Mouse (Mus musculus) embryonic facial prominence, embryonic 12.5 days (tissue): ENCODE results near the gene Fam50a. TPM values are rescaled to one million over a fixed set of nuclear protein-coding genes. Genes with fewer than 3 reads are reported as not detected.

ENCODE experiments used
- ATAC-seq: fragments of 200-750 bp; cut with Nextera tagmentation; 2 replicates; pipeline ENCODE4 v1.8.0; 2017; ENCODE audit not compliant: insufficient number of reproducible peaks, insufficient read depth, low FRiP score, low TSS enrichment
- H3K27ac ChIP-seq: fragments of 300-500 bp; sonication (generic); 2 replicates; pipeline ENCODE4 v1.5.1; 2016; ENCODE audit warnings: mild to moderate bottlenecking
- H3K27me3 ChIP-seq: fragments of 300-500 bp; sonication (generic); 2 replicates; pipeline ENCODE4 v1.6.1; 2016; ENCODE audit warnings: mild to moderate bottlenecking, moderate library complexity
- H3K36me3 ChIP-seq: fragments of 300-500 bp; sonication (generic); 2 replicates; pipeline ENCODE4 v1.6.1; 2016; ENCODE audit warnings: mild to moderate bottlenecking
- H3K4me1 ChIP-seq: fragments of 300-500 bp; sonication (generic); 2 replicates; pipeline ENCODE4 v1.6.1; 2016
- H3K4me2 ChIP-seq: fragments of 300-500 bp; sonication (generic); replicated peaks from 2 replicates; pipeline ENCODE4 v1.6.1; 2016; ENCODE audit warnings: mild to moderate bottlenecking, moderate library complexity
- H3K4me3 ChIP-seq: fragments of 300-500 bp; sonication (generic); 2 replicates; pipeline ENCODE4 v1.5.1; 2016; ENCODE audit warnings: mild to moderate bottlenecking
- H3K9ac ChIP-seq: fragments of 300-500 bp; sonication (generic); 2 replicates; pipeline ENCODE4 v1.6.1; 2016; ENCODE audit warnings: mild to moderate bottlenecking, moderate library complexity
- H3K9me3 ChIP-seq: fragments of 300-500 bp; sonication (generic); 2 replicates; pipeline ENCODE4 v1.6.1; 2016; ENCODE audit warnings: mild to moderate bottlenecking, moderate library complexity
- WGBS: fragments of 180-500 bp; shearing (Covaris S2); methylation state at CpG from one replicate; pipeline ENCODE4 v1.1.7; 2016; 5-methylcytosine and 5-hydroxymethylcytosine counted together
- polyA plus RNA-seq: library from polyadenylated mRNA; unstranded; fragments of >200 nt; fragmentation: Nextera tagmentation; extraction: Ambion mirVana; gene quantifications from 2 replicates; pipeline ENCODE4 v1.2.1, GENCODE M21; 2016

Fam50a gene
- 66.3 and 68.5 TPM in 2 replicates for polyA plus RNA-seq

DNA sequence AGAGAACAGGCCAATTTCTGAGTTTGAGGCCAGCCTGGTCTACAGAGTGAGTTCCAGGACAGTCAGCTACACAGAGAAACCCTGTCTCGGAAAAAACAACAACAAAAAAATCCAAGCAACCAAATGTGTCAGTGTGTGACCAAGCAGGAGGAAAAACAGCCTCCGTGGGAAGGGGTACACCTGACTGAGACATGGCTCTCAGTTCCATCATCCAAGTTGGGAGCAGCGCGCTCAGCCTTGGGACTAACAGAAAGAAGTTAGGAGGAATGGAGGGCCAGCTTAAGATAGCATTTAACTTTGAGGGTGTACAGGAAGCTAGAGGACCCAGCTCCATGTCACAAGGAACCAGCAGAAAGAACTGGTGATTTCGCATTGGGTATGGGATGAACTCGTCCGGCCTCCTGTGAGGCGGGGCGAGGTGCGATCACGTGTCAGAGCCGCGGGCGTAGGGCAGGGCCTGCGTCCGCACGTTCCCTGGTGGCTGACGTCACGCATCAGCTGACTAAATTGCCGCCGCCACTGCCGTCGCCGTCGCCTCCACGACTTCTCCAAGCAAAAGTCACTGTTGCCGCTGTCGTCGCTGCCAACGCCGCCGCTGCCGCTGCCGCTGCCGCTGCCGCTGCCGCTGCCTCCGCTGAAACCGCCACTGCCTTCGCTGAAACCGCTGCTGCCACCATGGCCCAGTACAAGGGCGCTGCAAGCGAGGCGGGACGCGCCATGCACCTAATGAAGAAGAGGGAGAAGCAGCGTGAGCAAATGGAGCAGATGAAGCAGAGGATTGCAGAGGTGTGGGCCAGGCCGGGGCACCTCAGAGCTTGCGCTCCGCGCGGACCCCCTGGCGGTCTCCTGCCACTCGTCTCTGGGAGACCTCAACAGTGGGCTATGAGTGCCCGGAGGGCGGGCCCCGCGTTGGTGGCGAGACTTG lies at the start of gene Fam50a:
Gene Fam50a, plus strand, starts transcription at position 494 of the 925 bp plus-strand sequence.
- Histone ChIP-seq H3K9me3 (no peaks in the 10 kb centered on the region), H3K4me3 (peak within 1 kb of the TSS; percentile 66), H3K27me3 (no peaks in the 10 kb centered on the region), H3K9ac (peak within 1 kb of the TSS; percentile 74), H3K36me3 (peaks cover 20% of the 10 kb centered on the region), H3K4me1 (no peaks in the 10 kb centered on the region), H3K4me2 (peak within 1 kb of the TSS; percentile 65), H3K27ac (peak within 1 kb of the TSS; percentile 80)
- 20% methylated on average over 59 of the region's 59 CpGs for WGBS
- peak; percentile 94 for ATAC-seq

DNA sequence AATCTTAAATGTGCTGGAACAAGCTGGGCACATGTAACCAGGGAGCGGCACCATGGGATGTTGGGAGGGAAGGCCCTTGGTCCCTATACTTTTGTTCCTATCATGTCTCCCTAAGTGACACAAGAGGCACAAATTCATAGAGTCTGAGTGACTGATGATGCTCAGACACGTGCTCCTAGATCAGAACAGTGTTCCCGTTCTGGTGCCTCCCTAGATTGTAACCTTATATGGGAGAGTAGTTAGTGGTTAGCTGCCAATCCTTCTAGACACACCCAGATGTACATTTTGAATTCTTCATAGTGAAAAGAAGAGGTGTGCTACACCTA lies 43.1 kb upstream of the Fam50a start:
- no peaks in the 10 kb centered on the region for H3K27me3 ChIP-seq
- peak overlapping the region; percentile 33 for H3K9ac ChIP-seq
- peak; percentile 13; the same call in 1 of the 2 replicates for ATAC-seq
- H3K27ac ChIP-seq = peak overlapping the region; percentile 92
- peak overlapping the region; percentile 60 for H3K4me3 ChIP-seq
- 23% methylated on average over 3 of the region's 3 CpGs for whole genome bisulfite sequencing
- H3K9me3 ChIP-seq = no peaks in the 10 kb centered on the region
- H3K4me1 ChIP-seq = no peaks in the 10 kb centered on the region
- H3K36me3 ChIP-seq = 0 out of 2 replicates have a peak, but pooled peaks cover 4% of the 10 kb centered on the region
- H3K4me2 ChIP-seq = peak overlapping the region; percentile 44

DNA sequence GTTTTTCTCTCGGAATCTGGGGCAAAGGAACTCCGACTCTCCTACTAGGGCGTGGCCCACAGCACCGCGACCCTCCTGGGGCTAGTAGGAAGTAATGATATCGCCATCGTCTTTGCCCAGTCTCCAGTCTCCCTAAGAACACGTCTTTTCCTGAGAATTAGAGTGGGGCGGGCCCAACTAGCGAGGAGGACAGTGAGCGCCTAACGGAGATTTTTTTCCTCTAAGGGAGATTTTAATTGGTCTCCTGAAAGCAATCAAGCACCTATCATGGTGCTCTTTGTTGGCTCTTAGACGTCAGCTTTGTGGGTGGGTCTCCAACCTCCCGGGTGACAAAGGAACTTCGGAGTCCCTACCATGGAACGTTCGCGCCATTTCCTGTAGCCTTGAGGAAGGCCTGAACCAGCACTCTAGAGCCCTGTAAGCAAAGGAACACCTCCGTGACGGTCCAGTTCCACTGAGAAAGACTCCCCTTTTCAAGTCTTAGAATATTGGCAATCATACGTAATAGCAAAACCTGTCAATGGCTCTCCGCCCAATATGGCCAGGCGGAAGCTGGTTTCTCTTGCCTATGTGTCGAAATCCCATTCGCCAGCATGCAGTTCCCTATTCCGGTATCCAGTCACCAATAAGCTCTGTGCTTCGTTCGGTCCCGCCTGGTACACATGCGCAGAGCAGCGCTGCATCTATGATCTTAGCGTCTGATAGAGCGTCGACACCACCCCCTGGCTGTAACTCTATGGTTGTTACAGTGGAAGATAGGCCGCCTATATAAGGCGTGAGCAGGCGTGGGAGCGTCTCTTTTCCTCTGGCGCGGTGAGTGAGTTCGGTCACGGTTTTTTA lies 42.6 kb upstream of the Fam50a start, which contains the start of gene Rpl10:
Gene Rpl10, plus strand, starts transcription at position 751 of the 840 bp plus-strand sequence.
- peak within 1 kb of the TSS; percentile 54 for H3K4me2 ChIP-seq
- 0 out of 2 replicates have a peak, but pooled peaks cover 4% of the 10 kb centered on the region for H3K36me3 ChIP-seq
- no peaks in the 10 kb centered on the region for H3K9me3 ChIP-seq
- no peaks in the 10 kb centered on the region for H3K27me3 ChIP-seq
- no peaks in the 10 kb centered on the region for H3K4me1 ChIP-seq
- 19% methylated on average over 42 of the region's 42 CpGs for WGBS
- peak within 1 kb of the TSS; percentile 60 for H3K4me3 ChIP-seq
- peak; percentile 96 for ATAC-seq
- H3K27ac ChIP-seq = peak within 1 kb of the TSS; percentile 92
- H3K9ac ChIP-seq = peak within 1 kb of the TSS; percentile 70

GRCm38 (mm10) chrX:74270902-74271551 lies 41.8 kb upstream of the Fam50a start:
- Histone ChIP-seq H3K4me2 (peak overlapping the region; percentile 54), H3K4me1 (no peaks in the 10 kb centered on the region), H3K9ac (peak overlapping the region; percentile 70), H3K36me3 (0 out of 2 replicates have a peak, but pooled peaks cover 4% of the 10 kb centered on the region), H3K9me3 (no peaks in the 10 kb centered on the region), H3K27me3 (no peaks in the 10 kb centered on the region), H3K27ac (peak overlapping the region; percentile 60), H3K4me3 (peak overlapping the region; percentile 60)
- ATAC-seq = no peak
- WGBS = 14% methylated on average over 27 of the region's 27 CpGs

DNA sequence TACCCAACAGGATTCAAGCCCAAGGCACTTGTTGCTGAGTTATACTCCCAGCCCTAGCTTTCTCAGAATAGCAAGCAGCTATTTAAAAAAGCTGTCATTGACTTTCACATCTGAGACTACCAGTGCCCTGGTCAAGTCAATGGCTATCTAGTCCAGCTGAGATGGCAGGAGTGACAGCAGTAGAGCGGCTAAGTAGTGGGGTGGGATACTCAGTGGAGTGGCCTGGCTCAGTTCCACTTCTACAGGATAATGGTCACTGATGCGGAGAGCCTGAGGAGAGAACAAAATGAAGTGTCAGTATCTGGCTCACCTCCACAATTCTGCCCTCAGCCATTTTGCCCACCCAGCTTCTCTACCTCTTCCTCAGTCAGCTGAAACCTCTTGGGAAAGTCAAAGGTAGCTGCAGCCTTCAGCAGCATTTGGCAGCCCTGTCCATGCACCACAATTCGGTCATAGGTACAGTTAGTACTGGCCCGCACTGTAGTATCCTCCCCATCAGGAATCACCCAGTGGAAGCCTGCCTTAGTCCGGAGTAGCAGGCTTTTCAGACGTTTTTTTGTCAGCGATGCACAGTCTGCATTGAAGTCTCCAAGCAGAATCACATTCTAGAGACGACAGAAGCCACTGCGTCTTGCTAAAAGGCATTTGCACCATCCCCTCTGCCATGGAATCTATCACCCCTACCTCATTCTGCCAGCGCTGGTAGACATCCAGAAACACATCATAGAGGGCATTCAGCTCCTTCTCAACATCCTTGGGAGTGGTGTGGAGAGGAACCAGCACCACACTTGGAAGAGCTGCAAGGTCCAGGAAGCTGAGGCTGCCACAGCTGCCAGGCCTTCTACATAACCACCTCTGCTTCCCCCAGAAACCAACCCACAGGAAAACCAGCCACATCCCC lies 39.2 kb upstream of the Fam50a start:
- Histone ChIP-seq H3K4me3 (no peak overlapping the region), H3K27me3 (no peaks in the 10 kb centered on the region), H3K4me1 (no peaks in the 10 kb centered on the region), H3K4me2 (no peak overlapping the region), H3K9me3 (no peaks in the 10 kb centered on the region), H3K36me3 (0 out of 2 replicates have a peak, but pooled peaks cover 4% of the 10 kb centered on the region), H3K9ac (no peak overlapping the region), H3K27ac (0 out of 2 replicates have a peak overlapping the region, but pooled peaks have one; percentile 1)
- 25% methylated on average over 10 of the region's 10 CpGs for WGBS
- ATAC-seq = no peak

GRCm38 (mm10) chrX:74277916-74278315 lies 34.9 kb upstream of the Fam50a start:
- Histone ChIP-seq H3K36me3 (0 out of 2 replicates have a peak, but pooled peaks cover 4% of the 10 kb centered on the region), H3K4me1 (no peaks in the 10 kb centered on the region), H3K27me3 (no peaks in the 10 kb centered on the region), H3K4me3 (no peak overlapping the region), H3K4me2 (no peak overlapping the region), H3K9ac (no peak overlapping the region), H3K27ac (no peak overlapping the region), H3K9me3 (no peaks in the 10 kb centered on the region)
- no peak for ATAC-seq
- 71% methylated on average over 8 of the region's 8 CpGs for WGBS

- no peaks in the 10 kb centered on the region for H3K36me3 ChIP-seq
- ATAC-seq = no peak
- 15% methylated on average over 12 of the region's 14 CpGs for WGBS
Observed at GRCm38 (mm10) chrX:74281041-74281731, 31.6 kb upstream of the Fam50a start.

GRCm38 (mm10) chrX:74281732-74282394 lies 31.0 kb upstream of the Fam50a start, which contains the start of the genes Taz and Dnase1l1:
TSS of gene Taz (plus strand) at chrX:74281912.
TSS of gene Dnase1l1 (minus strand) at chrX:74282337.
- peak; percentile 94 for ATAC-seq

More at GRCm38 (mm10) chrX:74281041-74281731, 31.6 kb upstream of the Fam50a start:
- Histone ChIP-seq H3K27me3 (no peaks in the 10 kb centered on the region), H3K4me2 (peak overlapping the region; percentile 66), H3K9me3 (no peaks in the 10 kb centered on the region), H3K27ac (peak overlapping the region; percentile 82), H3K4me3 (peak overlapping the region; percentile 58), H3K4me1 (no peaks in the 10 kb centered on the region), H3K9ac (peak overlapping the region; percentile 67; the same call in 1 of the 2 replicates)

GRCm38 (mm10) chrX:74282395-74283091 lies 30.3 kb upstream of the Fam50a start:
- peak overlapping the region; percentile 66 for H3K4me2 ChIP-seq
- peak overlapping the region; percentile 82 for H3K27ac ChIP-seq
- peak overlapping the region; percentile 58 for H3K4me3 ChIP-seq
- 19% methylated on average over 39 of the region's 39 CpGs for WGBS
- H3K9ac ChIP-seq = peak overlapping the region; percentile 67
- peak; percentile 61; the same call in 1 of the 2 replicates for ATAC-seq
- H3K9me3 ChIP-seq = no peaks in the 10 kb centered on the region
- H3K4me1 ChIP-seq = no peaks in the 10 kb centered on the region
- no peaks in the 10 kb centered on the region for H3K36me3 ChIP-seq
- no peaks in the 10 kb centered on the region for H3K27me3 ChIP-seq

More at GRCm38 (mm10) chrX:74281732-74282394, 31.0 kb upstream of the Fam50a start, which contains the start of the genes Taz and Dnase1l1:
- no peaks in the 10 kb centered on the region for H3K4me1 ChIP-seq
- 25% methylated on average over 16 of the region's 16 CpGs for WGBS
- H3K9ac ChIP-seq = peak within 1 kb of the TSS; percentile 67
- peak within 1 kb of the TSS; percentile 58 for H3K4me3 ChIP-seq
- H3K27me3 ChIP-seq = no peaks in the 10 kb centered on the region
- H3K36me3 ChIP-seq = no peaks in the 10 kb centered on the region
- no peaks in the 10 kb centered on the region for H3K9me3 ChIP-seq
- peak within 1 kb of the TSS; percentile 66 for H3K4me2 ChIP-seq
- H3K27ac ChIP-seq = peak within 1 kb of the TSS; percentile 82
